Mouse (Mus musculus) embryonic facial prominence, embryonic 13.5 days (tissue): ENCODE results near the gene Frmd8. TPM values are rescaled to one million over a fixed set of nuclear protein-coding genes. Genes with fewer than 3 reads are reported as not detected.

ENCODE experiments used
- polyA plus RNA-seq: library from polyadenylated mRNA; unstranded; fragments of >200 nt; fragmentation: Nextera tagmentation; extraction: Ambion mirVana; gene quantifications from 2 replicates; pipeline ENCODE4 v1.2.1, GENCODE M21; 2015

The Frmd8 gene
- polyA plus RNA-seq, 1 experiment from 2014 or later = 30.6 TPM

Other genes with a start within 250 kb of the Frmd8 start
- 47.4 and 53.0 TPM in 2 replicates for gene Rela, start 237.8 kb downstream of the Frmd8 start, polyA plus RNA-seq
- gene Sipa1, start 211.6 kb downstream of the Frmd8 start, polyA plus RNA-seq = 24.1 and 24.6 TPM in 2 replicates
- 19.2 and 20.5 TPM in 2 replicates for gene Map3k11, start 186.5 kb downstream of the Frmd8 start, polyA plus RNA-seq
- gene Pcnx3, start 186.4 kb downstream of the Frmd8 start, polyA plus RNA-seq = 25.6 and 26.5 TPM in 2 replicates
- 0.52 and 0.59 TPM in 2 replicates for gene Kcnk7, start 170.9 kb downstream of the Frmd8 start, polyA plus RNA-seq
- gene Ehbp1l1, start 149.0 kb downstream of the Frmd8 start, polyA plus RNA-seq = 9.9 and 14.0 TPM in 2 replicates
- gene Fam89b, start 145.6 kb downstream of the Frmd8 start, polyA plus RNA-seq = 115 and 126 TPM in 2 replicates
- gene Ltbp3, start 134.4 kb downstream of the Frmd8 start, polyA plus RNA-seq = 44.4 and 47.8 TPM in 2 replicates
- gene Scyl1, start 103.9 kb downstream of the Frmd8 start, polyA plus RNA-seq = 73.0 and 75.3 TPM in 2 replicates
- 3.1 and 4.5 TPM in 2 replicates for gene Slc25a45, start 2.5 kb upstream of the Frmd8 start, polyA plus RNA-seq
- gene Tigd3, start 18.9 kb upstream of the Frmd8 start, polyA plus RNA-seq = 3.8 and 4.7 TPM in 2 replicates
- 164 and 179 TPM in 2 replicates for gene Dpf2, start 37.7 kb upstream of the Frmd8 start, polyA plus RNA-seq
- gene Cdc42ep2, start 49.5 kb upstream of the Frmd8 start, polyA plus RNA-seq = 4.7 TPM in 2 replicates
- 74.5 and 79.5 TPM in 2 replicates for gene Pola2, start 88.9 kb upstream of the Frmd8 start, polyA plus RNA-seq
- gene Slc22a20, start 110.9 kb upstream of the Frmd8 start, polyA plus RNA-seq = not detected in 2 replicates
- gene Capn1, start 140.6 kb upstream of the Frmd8 start, polyA plus RNA-seq = 8.1 and 10.3 TPM in 2 replicates
- 28.3 and 28.4 TPM in 2 replicates for gene Syvn1, start 171.3 kb upstream of the Frmd8 start, polyA plus RNA-seq
- 79.5 and 80.4 TPM in 2 replicates for gene Mrpl49, start 182.5 kb upstream of the Frmd8 start, polyA plus RNA-seq
- gene Fau, start 182.6 kb upstream of the Frmd8 start, polyA plus RNA-seq = 714 and 858 TPM in 2 replicates
- 33.2 TPM in 2 replicates for gene Znhit2, start 185.9 kb upstream of the Frmd8 start, polyA plus RNA-seq
- 21.7 and 22.0 TPM in 2 replicates for gene Tm7sf2, start 193.1 kb upstream of the Frmd8 start, polyA plus RNA-seq
- gene Vps51, start 202.0 kb upstream of the Frmd8 start, polyA plus RNA-seq = 66.6 and 74.4 TPM in 2 replicates
- not detected in 2 replicates for gene Tmem262, start 204.8 kb upstream of the Frmd8 start, polyA plus RNA-seq
- 1.6 and 2.1 TPM in 2 replicates for gene Gm28374, start 207.0 kb upstream of the Frmd8 start, polyA plus RNA-seq
- 79.1 and 81.3 TPM in 2 replicates for gene Zfpl1, start 209.7 kb upstream of the Frmd8 start, polyA plus RNA-seq
- gene Cdca5, start 209.7 kb upstream of the Frmd8 start, polyA plus RNA-seq = 37.0 and 39.6 TPM in 2 replicates
- gene AC131692.1, start 219.1 kb upstream of the Frmd8 start, polyA plus RNA-seq = 0.34 and 0.54 TPM in 2 replicates
- gene Naaladl1, start 230.5 kb upstream of the Frmd8 start, polyA plus RNA-seq = 0.55 and 5.5 TPM in 2 replicates
- gene Sac3d1, start 243.4 kb upstream of the Frmd8 start, polyA plus RNA-seq = 45.9 and 49.6 TPM in 2 replicates